Mouse (Mus musculus) ZHBTc4 (cell line): ENCODE measurements around the gene Fam136a.

ENCODE experiments used
- DNase-seq: peaks from one replicate; pipeline ENCODE4 v3.0.0-alpha.2; 2011; ENCODE audit warnings: low read depth, low spot score

Fam136a gene

DNA sequence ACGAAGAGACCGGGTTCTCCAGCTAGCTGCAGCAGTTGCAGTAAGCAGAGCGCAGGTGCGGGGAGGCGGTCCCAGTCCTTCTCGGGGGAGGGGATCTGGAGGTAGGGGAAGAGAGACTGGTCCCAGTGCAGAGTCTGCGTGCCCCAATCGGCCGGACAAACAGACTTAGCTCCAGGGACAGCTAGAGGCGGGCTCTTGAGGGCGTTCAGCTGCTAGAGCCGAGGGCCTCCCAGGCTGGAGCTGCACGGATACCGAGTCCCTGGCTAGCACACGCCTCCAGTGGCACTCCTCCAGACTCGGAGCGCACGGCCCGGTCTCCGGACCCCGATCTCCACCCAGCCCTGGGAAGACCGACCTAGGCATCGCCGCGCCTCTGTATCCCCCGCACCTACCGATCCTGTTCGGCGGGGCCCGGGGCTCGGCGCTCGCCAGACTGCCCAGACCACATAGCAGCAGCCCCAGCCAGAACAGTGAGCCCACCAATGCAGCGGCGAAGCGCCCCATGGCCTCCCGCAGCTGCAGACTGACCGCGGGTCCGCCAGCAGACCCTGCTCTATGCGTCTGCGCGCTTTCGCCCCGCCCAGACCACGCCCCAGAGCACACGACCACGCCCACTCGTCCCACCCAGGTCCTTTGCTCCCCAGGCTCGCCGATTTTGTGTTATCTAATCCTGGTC is 31.3 kb downstream of the Fam136a start, which contains the start of gene Pcyox1:
Pcyox1 (minus strand) TSS at position 574 of the 676 bp plus-strand sequence.
- peak; percentile 89 for DNase-seq

DNA sequence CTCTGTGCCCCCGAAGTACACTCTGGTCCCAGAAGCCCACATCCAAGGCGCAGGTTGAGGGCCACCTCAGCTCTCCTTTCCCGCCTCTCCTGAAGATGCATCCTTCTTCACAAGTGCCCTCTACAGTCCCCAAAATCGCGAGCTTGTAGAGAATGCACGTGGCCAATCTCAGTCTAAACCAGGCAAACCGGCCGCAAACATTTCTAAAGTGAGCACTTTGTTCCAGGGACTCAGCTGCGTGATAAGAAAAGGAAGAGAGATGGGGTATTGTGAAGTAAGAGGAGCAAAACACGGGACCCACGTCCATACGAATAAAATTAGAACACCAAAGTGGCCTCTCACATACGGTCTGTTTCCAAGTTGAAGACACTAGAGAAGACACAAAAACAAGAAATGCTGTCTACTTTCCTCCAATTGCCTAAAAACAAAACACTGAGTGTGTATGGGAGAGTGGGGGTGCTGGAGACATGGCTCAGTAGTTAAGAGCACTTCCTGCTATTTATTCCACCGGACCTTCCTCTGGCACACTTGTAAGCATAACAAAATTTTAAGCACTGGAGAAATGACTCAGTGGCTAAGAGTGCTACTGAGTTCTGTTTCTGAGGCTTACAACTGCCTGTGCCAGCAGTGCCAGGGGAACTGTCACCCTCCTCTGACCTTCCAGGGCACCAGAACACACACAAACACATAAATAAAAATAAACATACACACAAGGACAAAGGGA is 32.0 kb downstream of the Fam136a start:
- no peak for DNase-seq

DNA sequence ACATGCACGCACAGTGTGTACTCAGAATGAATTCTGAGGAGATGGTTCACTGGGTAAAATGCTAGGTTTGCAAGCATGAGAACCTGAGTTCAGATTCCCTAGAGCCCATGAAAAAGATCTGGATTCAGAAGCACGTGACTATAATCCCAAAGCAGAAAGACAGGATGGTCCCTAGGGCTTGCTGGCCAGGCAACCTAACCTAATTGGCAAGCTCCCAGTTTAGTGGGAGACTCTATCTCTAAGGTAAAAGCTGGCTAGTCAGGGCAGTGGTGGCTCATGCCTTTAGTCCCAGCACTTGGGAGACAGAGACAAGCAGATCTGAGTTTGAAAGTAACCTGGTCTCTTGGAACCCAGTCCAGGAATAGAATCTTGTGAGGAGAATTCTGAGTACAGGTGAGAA is 33.5 kb downstream of the Fam136a start:
- no peak for DNase-seq

DNA sequence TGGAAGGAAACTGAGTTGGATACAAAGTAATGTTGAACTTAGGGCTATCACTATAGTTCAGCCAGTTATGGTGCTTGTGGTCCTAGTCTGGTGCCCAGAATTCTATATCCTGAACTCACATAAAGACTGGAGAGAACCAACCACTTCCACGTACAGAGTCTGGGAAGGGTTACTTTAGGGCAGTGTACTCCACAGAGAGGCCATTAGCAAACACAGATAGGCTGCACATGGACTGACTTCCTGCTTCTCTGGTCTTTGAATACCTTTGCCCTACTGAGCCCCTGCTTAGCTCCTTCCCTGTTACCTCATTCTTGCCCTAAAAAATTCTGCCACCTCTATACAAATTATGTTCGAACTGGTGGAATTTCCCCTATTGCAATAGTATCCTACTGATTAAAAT is 34.5 kb downstream of the Fam136a start:
- DNase-seq, result no peak

GRCm38 (mm10) chr6:86400972-86401371 is 35.5 kb downstream of the Fam136a start:
- peak; percentile 86 for DNase-seq

DNA sequence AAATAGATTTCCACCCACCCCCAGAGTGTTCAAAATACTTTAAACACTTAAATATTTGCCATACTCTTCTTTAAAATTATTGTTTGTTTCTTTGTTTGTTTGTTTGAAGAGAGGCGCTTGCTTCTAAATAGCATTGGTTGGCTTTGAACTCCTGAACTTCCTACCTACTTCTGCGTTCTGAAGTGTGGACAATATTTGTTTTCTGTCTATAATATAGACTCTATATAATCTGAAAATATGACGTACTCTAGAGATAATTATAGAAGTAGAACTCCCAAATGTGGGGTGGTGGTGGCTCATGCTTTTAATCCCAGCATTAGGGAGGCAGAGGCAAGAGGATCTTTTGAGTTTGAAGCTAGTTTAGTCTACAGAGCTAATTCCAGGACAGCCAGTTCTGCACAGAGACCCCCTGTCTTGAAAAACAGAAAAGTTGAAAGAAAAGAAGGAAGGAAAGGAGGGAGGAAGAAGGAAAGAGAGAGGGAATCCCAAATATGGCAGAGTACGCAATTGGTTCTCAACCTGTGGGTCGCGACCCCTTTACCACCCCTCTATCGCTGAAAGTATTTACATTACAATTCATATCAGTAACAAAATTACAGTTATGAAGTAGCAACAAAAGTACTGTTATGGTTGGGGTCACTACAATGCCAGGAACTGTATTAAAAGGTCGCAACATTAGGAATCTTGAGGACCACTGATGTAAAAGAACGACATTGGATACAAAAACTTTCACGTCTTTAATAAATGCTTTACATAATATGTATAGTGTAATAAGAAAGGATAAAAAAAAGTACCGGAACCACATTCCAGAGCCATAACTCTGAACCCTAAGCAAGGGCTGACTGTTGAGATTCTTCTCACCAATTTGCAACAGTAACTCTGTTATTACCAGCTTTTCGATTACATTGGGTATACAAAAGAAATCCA is 37.5 kb downstream of the Fam136a start:
- DNase-seq, result no peak

GRCm38 (mm10) chr6:86403728-86404099 is 38.3 kb downstream of the Fam136a start:
- no peak for DNase-seq

DNA sequence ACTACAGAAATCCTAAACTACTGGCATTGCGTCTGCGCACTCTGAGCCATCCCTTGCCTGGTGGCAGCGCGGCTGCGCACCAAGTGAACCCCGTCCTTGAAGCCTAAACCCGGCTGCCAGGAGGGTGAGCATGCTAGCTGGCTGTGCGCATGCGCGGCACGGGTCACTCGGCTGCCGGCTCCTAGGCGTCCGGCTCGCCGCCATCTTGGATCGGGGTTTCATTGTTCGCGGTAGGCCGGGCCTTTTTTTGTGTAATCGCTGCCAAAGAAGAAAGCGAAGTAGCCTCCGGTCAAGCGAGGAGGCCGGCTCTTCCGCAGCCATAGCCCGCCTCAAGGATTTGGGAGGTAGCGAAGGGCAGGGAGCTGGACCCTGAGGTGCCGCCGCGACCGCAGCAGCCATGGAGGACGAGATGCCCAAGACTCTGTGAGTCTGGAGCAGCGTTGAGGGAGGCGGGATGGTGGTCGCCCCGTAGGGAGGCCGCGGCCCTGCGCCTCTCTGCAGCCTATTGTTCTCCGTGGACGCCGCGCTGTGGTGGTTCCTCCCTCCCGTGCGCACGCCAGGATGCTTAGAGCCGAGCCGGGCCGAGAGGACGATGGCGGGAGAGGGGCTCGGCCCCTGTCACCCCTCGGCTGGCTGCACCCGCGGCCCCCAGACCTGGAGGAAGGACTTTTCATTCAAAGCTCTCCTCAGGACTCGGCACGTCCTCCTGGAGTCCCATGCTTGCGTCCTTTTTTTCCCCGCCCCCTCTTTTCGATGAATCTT is 38.8 kb downstream of the Fam136a start, which contains the start of gene Tia1:
Tia1 (plus strand) TSS at position 120 of the 762 bp plus-strand sequence.
- DNase-seq, result peak; percentile 99

DNA sequence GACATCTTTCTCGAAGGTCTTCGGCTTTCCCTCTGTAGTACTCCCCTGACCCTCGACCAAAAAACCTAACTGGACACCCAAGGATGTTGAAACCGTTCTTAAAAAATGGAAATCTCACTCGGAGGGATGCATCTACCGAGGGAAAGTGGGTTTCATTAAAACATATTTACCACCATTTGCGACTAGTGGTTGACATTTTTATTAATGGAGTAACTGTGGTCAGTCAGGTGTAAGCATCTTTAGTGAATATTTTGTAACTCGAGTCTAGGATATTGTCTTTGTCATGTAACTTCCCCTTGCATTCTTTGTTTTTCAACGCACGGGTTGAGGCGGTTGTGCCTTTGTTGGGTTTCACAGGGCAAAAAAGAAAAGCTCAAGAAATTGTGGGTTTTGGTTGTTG is 39.5 kb downstream of the Fam136a start:
- peak; percentile 35 for DNase-seq

GRCm38 (mm10) chr6:86406306-86406705 is 40.9 kb downstream of the Fam136a start:
- no peak for DNase-seq

DNA sequence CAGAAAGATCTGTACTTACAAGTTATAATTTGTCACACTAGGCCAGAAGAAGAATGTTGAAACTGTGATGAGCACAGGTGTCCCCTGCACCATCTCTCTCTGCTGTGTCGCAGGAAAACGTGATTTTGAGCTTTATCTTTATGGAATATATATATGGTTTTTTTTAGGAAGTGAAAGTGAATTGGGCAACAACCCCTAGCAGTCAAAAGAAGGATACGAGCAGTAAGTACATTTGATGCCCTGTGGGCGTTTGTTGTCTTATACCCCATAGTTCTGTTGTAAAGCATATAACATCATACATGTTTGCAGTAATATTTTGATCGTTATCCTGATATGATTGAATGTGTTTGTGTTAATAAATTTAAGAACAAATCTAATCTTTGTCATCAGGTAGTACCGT is 53.3 kb downstream of the Fam136a start:
- no peak for DNase-seq

DNA sequence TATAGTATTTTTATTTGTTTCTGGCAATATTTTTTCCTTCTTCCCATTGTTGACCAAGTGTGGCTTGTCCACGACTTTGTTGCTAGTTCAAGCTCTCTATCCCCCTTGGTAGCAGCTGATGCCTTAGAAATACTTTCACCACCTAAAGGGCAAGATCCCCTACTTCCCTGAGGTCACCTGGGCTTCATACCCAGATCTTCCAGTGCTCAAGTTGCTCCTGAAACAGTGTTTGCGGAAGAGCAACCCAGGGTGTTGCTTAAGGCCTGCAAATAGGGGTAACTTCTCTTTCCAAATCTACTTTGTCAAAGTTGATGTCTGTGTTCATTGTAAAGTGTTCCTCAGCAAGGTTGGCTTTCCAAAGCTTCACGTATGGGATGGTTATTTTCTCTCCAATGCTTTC is 53.8 kb downstream of the Fam136a start:
- no peak for DNase-seq
